In genomic region chr7:42496202-42496601, GRCm38 (mm10) we compare ENCODE assay signal across 35 mouse cellular contexts. TPM values are rescaled to one million over a fixed set of nuclear protein-coding genes. Genes with fewer than 3 reads are reported as not detected.
DNase-seq lines count a peak whose midpoint lies in the region; ATAC-seq and TF ChIP-seq lines count a peak whose summit lies in the region.
"Had no signal": no experiment of that assay in that cellular context is flagged by ENCODE, and none has a peak within 500 bp of the region (broad histone marks: within the 10 kb centered on the region; RNA-seq: fewer than 3 reads in every experiment).

No protein-coding gene starts in this region.

- 89% methylated on average over 1 of the region's 1 CpGs for WGBS in hindbrain, embryonic 10.5 days

- peak; percentile 91 to 99 for ATAC-seq in hematopoietic stem cell, adult 5-6 weeks (replicated peaks in 1 of 2; ENCODE audit: insufficient read depth in 1 of 2, low FRiP score in 2 of 2, low TSS enrichment in 1 of 2, low read depth in 1 of 2, poor library complexity in 2 of 2, severe bottlenecking in 2 of 2)
- ATAC-seq: forebrain, embryonic 13.5 days; forebrain, postnatal 0 days; intestine, embryonic 15.5 days had no signal

- no peak overlapping the region for H3K4me3 ChIP-seq in ES-Bruce4 (ENCODE audit: low read depth, low read length)
- H3K4me3 ChIP-seq in megakaryocyte, embryonic 14.5 days (replicated peaks), result peak overlapping the region; percentile 68
- no peak overlapping the region for H3K4me3 ChIP-seq in hindbrain, embryonic 10.5 days
- H3K4me3 ChIP-seq: forebrain, embryonic 10.5 days; forebrain, embryonic 13.5 days; intestine, embryonic 15.5 days had no signal

- H3K27me3 ChIP-seq in ES-Bruce4 (ENCODE audit: control insufficient read depth, insufficient read depth, low read length, poor library complexity, severe bottlenecking), result no peaks in the 10 kb centered on the region
- no peaks in the 10 kb centered on the region for H3K27me3 ChIP-seq in megakaryocyte, embryonic 14.5 days (replicated peaks)
- no peaks in the 10 kb centered on the region for H3K27me3 ChIP-seq in hindbrain, embryonic 10.5 days (ENCODE audit: insufficient read depth, poor library complexity, severe bottlenecking)
- H3K27me3 ChIP-seq: CH12.LX; forebrain, embryonic 13.5 days; intestine, embryonic 15.5 days had no signal

- 0 out of 2 replicates have a peak, but pooled peaks cover 4% of the 10 kb centered on the region for H3K9me3 ChIP-seq in ES-Bruce4 (replicated peaks; ENCODE audit: control insufficient read depth, insufficient read depth, low read length, poor library complexity, severe bottlenecking)
- no peaks in the 10 kb centered on the region for H3K9me3 ChIP-seq in megakaryocyte, embryonic 14.5 days
- peaks cover 67% of the 10 kb centered on the region for H3K9me3 ChIP-seq in hindbrain, embryonic 10.5 days
- H3K9me3 ChIP-seq: intestine, embryonic 15.5 days had no signal

- H3K36me3 ChIP-seq in ES-Bruce4 (ENCODE audit: control insufficient read depth, insufficient read depth, low read length, poor library complexity, severe bottlenecking), result peaks cover 14% of the 10 kb centered on the region
- peaks cover 13% of the 10 kb centered on the region for H3K36me3 ChIP-seq in megakaryocyte, embryonic 14.5 days (replicated peaks; ENCODE audit: low read length)
- H3K36me3 ChIP-seq in hindbrain, embryonic 10.5 days, result peaks cover 78% of the 10 kb centered on the region

- no peak overlapping the region for H3K9ac ChIP-seq in ES-Bruce4 (ENCODE audit: low read depth, poor library complexity, severe bottlenecking)
- H3K9ac ChIP-seq: forebrain, embryonic 13.5 days; forebrain, postnatal 0 days; hindbrain, embryonic 14.5 days; intestine, embryonic 15.5 days had no signal

- TF ChIP-seq POLR2A in ES-Bruce4 (IDR thresholded peaks at IDR 0.05; ENCODE audit: insufficient read depth, low read length), result no peak

- TF ChIP-seq CTCF in ES-Bruce4 (IDR thresholded peaks at IDR 0.05; ENCODE audit: low read depth, low read length), result no peak

- H3K27ac ChIP-seq in ES-Bruce4 (ENCODE audit: insufficient read depth, low read length), result peak overlapping the region; percentile 87
- no peak overlapping the region for H3K27ac ChIP-seq in hindbrain, embryonic 10.5 days
- H3K27ac ChIP-seq: forebrain, embryonic 10.5 days; forebrain, embryonic 13.5 days; hindbrain, embryonic 14.5 days; intestine, embryonic 15.5 days had no signal

- no peaks in the 10 kb centered on the region for H3K4me1 ChIP-seq in ES-Bruce4 (ENCODE audit: control insufficient read depth, insufficient read depth, low read length)
- peaks cover 72% of the 10 kb centered on the region for H3K4me1 ChIP-seq in megakaryocyte, embryonic 14.5 days
- no peaks in the 10 kb centered on the region for H3K4me1 ChIP-seq in hindbrain, embryonic 10.5 days (replicated peaks)
- H3K4me1 ChIP-seq: forebrain, embryonic 10.5 days; forebrain, embryonic 13.5 days; intestine, embryonic 15.5 days had no signal

- peak; percentile 49 for DNase-seq in 416B (ENCODE audit: low read depth)
- DNase-seq in kidney, postnatal 36 days, result no peak
- DNase-seq in adrenal gland, postnatal 14 days, result no peak
- no peak for DNase-seq in right cerebral cortex, adult 2 months (ENCODE audit: low spot score in 2 of 2)
- no peak for DNase-seq in hindbrain, embryonic 10.5 days (ENCODE audit: low spot score)
- DNase-seq: adrenal gland, adult 2 months; adrenal gland, postnatal 25 days; cerebellum, adult 11-12 months; cerebellum, adult 8-10 months; cerebellum, postnatal 10 days; cerebellum, postnatal 36 days; forebrain, postnatal 0 days; gastrocnemius, postnatal 36 days; heart, adult 11 months; kidney, adult 11 months had no signal

- no peak for TF ChIP-seq EP300 in ES-Bruce4 (IDR thresholded peaks at IDR 0.05; ENCODE audit: insufficient read depth, low read depth, low read length)

RNA-seq across cellular contexts. Expression of gene Zfp141, which starts 9.3 kb away (rescaled TPM):
- polyA plus RNA-seq in ES-Bruce4 (2011; ENCODE audit: insufficient read depth, insufficient read length, low read depth, missing spikeins), result 31.9 and 37.8 TPM in 2 replicates
- 58.7 and 67.5 TPM in 2 replicates for total RNA-seq in hematopoietic stem cell, adult 5-6 weeks (2017)
- polyA plus RNA-seq in megakaryocyte, embryonic 14.5 days (2012; ENCODE audit: insufficient read depth, low replicate concordance), result 0.98 TPM in 1 of 2 replicates, not detected in the other
- total RNA-seq in adrenal gland, postnatal 14 days (2021), result 15.1 and 15.7 TPM in 2 replicates
- polyA plus RNA-seq in hindbrain, embryonic 10.5 days (2016; fragmentation: Nextera tagmentation; extraction: Ambion mirVana), result 11.0 and 11.5 TPM in 2 replicates

RNA-seq across cellular contexts. Expression of gene 4933421I07Rik, which starts 48.3 kb away (rescaled TPM):
- polyA plus RNA-seq in ES-Bruce4 (2011; ENCODE audit: insufficient read depth, insufficient read length, low read depth, missing spikeins), result not detected in 2 replicates
- not detected in 2 replicates for total RNA-seq in hematopoietic stem cell, adult 5-6 weeks (2017)
- polyA plus RNA-seq in megakaryocyte, embryonic 14.5 days (2012; ENCODE audit: insufficient read depth, low replicate concordance), result not detected in 2 replicates
- total RNA-seq in adrenal gland, postnatal 14 days (2021), result not detected in 2 replicates
- polyA plus RNA-seq in hindbrain, embryonic 10.5 days (2016; fragmentation: Nextera tagmentation; extraction: Ambion mirVana), result not detected in 2 replicates
- total RNA-seq: adrenal gland, adult 2 months; adrenal gland, postnatal 25 days; CH12.LX; forebrain, postnatal 0 days; gastrocnemius, adult 8-10 months; gastrocnemius, postnatal 36 days; heart, adult 8-10 months; heart, postnatal 25 days; MEL had no signal
- polyA plus RNA-seq: adrenal gland, adult 2 months; brain, embryonic 14.5 days; embryonic facial prominence, embryonic 11.5 days; embryonic facial prominence, embryonic 14.5 days; forebrain, embryonic 10.5 days; forebrain, embryonic 13.5 days; forebrain, postnatal 0 days; frontal cortex, adult 2 months; heart, embryonic 11.5 days; heart, embryonic 14.5 days; heart, postnatal 0 days; hindbrain, embryonic 11.5 days; hindbrain, embryonic 14.5 days; intestine, embryonic 15.5 days had no signal
